Mouse (Mus musculus) intestine, embryonic 14.5 days (tissue): Measurements from ENCODE around the gene Ttll13. TPM values are rescaled to one million over a fixed set of nuclear protein-coding genes. Genes with fewer than 3 reads are reported as not detected.

Experiments
- ATAC-seq: fragments of 200-750 bp; cut with Nextera tagmentation; replicated peaks from 2 replicates; pipeline ENCODE4 v1.8.0; 2017; ENCODE audit warnings: low read depth, moderate number of reproducible peaks, moderate TSS enrichment, moderate library complexity; ENCODE audit not compliant: low FRiP score, low TSS enrichment
- DNase-seq: peaks from one replicate; pipeline ENCODE4 v3.0.0-alpha.2; 2018; ENCODE audit warnings: low spot score
- H3K27ac ChIP-seq: fragments of 300-500 bp; sonication (generic); 2 replicates; pipeline ENCODE4 v1.5.1; 2014; ENCODE audit warnings: low read depth, mild to moderate bottlenecking, control low read depth
- H3K27me3 ChIP-seq: fragments of 300-500 bp; sonication (generic); replicated peaks from 2 replicates; pipeline ENCODE4 v1.6.1; 2014; ENCODE audit warnings: low read length, control low read depth; ENCODE audit not compliant: control insufficient read depth, insufficient read depth
- H3K36me3 ChIP-seq: fragments of 300-500 bp; sonication (generic); 2 replicates; pipeline ENCODE4 v1.6.1; 2014; ENCODE audit warnings: low read length, control low read depth; ENCODE audit not compliant: control insufficient read depth, insufficient read depth
- H3K4me1 ChIP-seq: fragments of 300-500 bp; sonication (generic); replicated peaks from 2 replicates; pipeline ENCODE4 v1.6.1; 2014; ENCODE audit warnings: low read length, control low read depth, mixed read lengths; ENCODE audit not compliant: control insufficient read depth, insufficient read depth
- H3K4me2 ChIP-seq: fragments of 300-500 bp; sonication (generic); 2 replicates; pipeline ENCODE4 v1.6.1; 2014; ENCODE audit warnings: low read length
- H3K4me3 ChIP-seq: fragments of 300-500 bp; sonication (generic); 2 replicates; pipeline ENCODE4 v1.5.1; 2014; ENCODE audit warnings: low read depth, low read length, control low read depth, mixed read lengths
- H3K9ac ChIP-seq: fragments of 300-500 bp; sonication (generic); 2 replicates; pipeline ENCODE4 v1.6.1; 2014; ENCODE audit warnings: mild to moderate bottlenecking, low read length
- H3K9me3 ChIP-seq: fragments of 300-500 bp; sonication (generic); 2 replicates; pipeline ENCODE4 v1.6.1; 2016; ENCODE audit warnings: low read length, control low read depth; ENCODE audit not compliant: control insufficient read depth
- WGBS: fragments of 180-500 bp; shearing (Covaris S2); extraction: QIAGEN DNeasy Blood & Tissue Kit; methylation state at CpG from one replicate; pipeline ENCODE4 v1.1.7; 2014; 5-methylcytosine and 5-hydroxymethylcytosine counted together
- polyA plus RNA-seq: library from polyadenylated mRNA; unstranded; fragments of >200 nt; fragmentation: Nextera tagmentation; extraction: Ambion mirVana; gene quantifications from 2 replicates; pipeline ENCODE4 v1.2.1, GENCODE M21; 2014

The Ttll13 gene
- polyA plus RNA-seq, 1 experiment from 2014 or later: 0.66 TPM

- Histone ChIP-seq H3K4me2 (no peak overlapping the region), H3K36me3 (peaks cover 38% of the 10 kb centered on the region), H3K27ac (no peak overlapping the region), H3K27me3 (no peaks in the 10 kb centered on the region), H3K9me3 (no peaks in the 10 kb centered on the region), H3K9ac (no peak overlapping the region), H3K4me3 (no peak overlapping the region), H3K4me1 (peaks cover 8% of the 10 kb centered on the region; the same call in 1 of the 2 replicates)
- ATAC-seq (no peak), DNase-seq (no peak)
- WGBS: 94% methylated on average over 12 of the region's 12 CpGs
These were observed 18.4 kb downstream of the Ttll13 start for GRCm38 (mm10) chr7:80264606-80265005.

GRCm38 (mm10) chr7:80267764-80268163 lies 21.6 kb downstream of the Ttll13 start:
- H3K36me3 ChIP-seq: peaks cover 40% of the 10 kb centered on the region
- H3K27ac ChIP-seq: no peak overlapping the region
- H3K9me3 ChIP-seq: no peaks in the 10 kb centered on the region
- no peak overlapping the region for H3K4me2 ChIP-seq
- H3K9ac ChIP-seq: no peak overlapping the region
- 68% methylated on average over 1 of the region's 1 CpGs for WGBS
- ATAC-seq (no peak), DNase-seq (no peak)
- H3K27me3 ChIP-seq: no peaks in the 10 kb centered on the region
- peaks cover 4% of the 10 kb centered on the region for H3K4me1 ChIP-seq
- H3K4me3 ChIP-seq: no peak overlapping the region

GRCm38 (mm10) chr7:80268897-80269750 lies 22.9 kb downstream of the Ttll13 start, which contains the start of gene Vps33b:
Gene Vps33b (plus strand): TSS chr7:80269649.
- Histone ChIP-seq H3K9ac (peak within 1 kb of the TSS; percentile 78), H3K36me3 (peaks cover 49% of the 10 kb centered on the region), H3K4me2 (peak within 1 kb of the TSS; percentile 93), H3K9me3 (peaks cover under 1% of the 10 kb centered on the region; the same call in 1 of the 2 replicates), H3K27ac (no peak within 1 kb of the TSS), H3K27me3 (no peaks in the 10 kb centered on the region), H3K4me3 (peak within 1 kb of the TSS; percentile 87), H3K4me1 (peaks cover 4% of the 10 kb centered on the region)
- DNase-seq: peak; percentile 97
- 3% methylated on average over 21 of the region's 21 CpGs for WGBS
- ATAC-seq: peak; percentile 85

- WGBS: 1% methylated on average over 23 of the region's 23 CpGs
- Histone ChIP-seq H3K4me1 (peaks cover 4% of the 10 kb centered on the region), H3K4me3 (peak overlapping the region; percentile 87), H3K9ac (peak overlapping the region; percentile 78), H3K27ac (no peak overlapping the region), H3K36me3 (peaks cover 49% of the 10 kb centered on the region), H3K4me2 (peak overlapping the region; percentile 93), H3K9me3 (peaks cover 8% of the 10 kb centered on the region), H3K27me3 (no peaks in the 10 kb centered on the region)
- ATAC-seq: peak; percentile 45; the same call in 1 of the 2 replicates
- DNase-seq: no peak
These were observed 23.6 kb downstream of the Ttll13 start for GRCm38 (mm10) chr7:80269751-80270255.

GRCm38 (mm10) chr7:80273456-80273855 lies 27.3 kb downstream of the Ttll13 start:
- H3K9ac ChIP-seq: no peak overlapping the region
- H3K36me3 ChIP-seq: peaks cover 51% of the 10 kb centered on the region
- ATAC-seq (no peak), DNase-seq (no peak)
- no peak overlapping the region for H3K4me3 ChIP-seq
- H3K27me3 ChIP-seq: no peaks in the 10 kb centered on the region
- peaks cover 12% of the 10 kb centered on the region for H3K9me3 ChIP-seq
- peaks cover 4% of the 10 kb centered on the region for H3K4me1 ChIP-seq
- 89% methylated on average over 2 of the region's 2 CpGs for WGBS
- H3K4me2 ChIP-seq: no peak overlapping the region
- H3K27ac ChIP-seq: no peak overlapping the region

- H3K4me2 ChIP-seq: no peak overlapping the region
- H3K4me3 ChIP-seq: no peak overlapping the region
- H3K4me1 ChIP-seq: no peaks in the 10 kb centered on the region
- WGBS: 95% methylated on average over 4 of the region's 4 CpGs
- no peaks in the 10 kb centered on the region for H3K27me3 ChIP-seq
- peaks cover 72% of the 10 kb centered on the region for H3K36me3 ChIP-seq
- no peak for ATAC-seq
- DNase-seq: no peak
- no peak overlapping the region for H3K27ac ChIP-seq
- H3K9ac ChIP-seq: no peak overlapping the region
- H3K9me3 ChIP-seq: peaks cover 12% of the 10 kb centered on the region
These were observed 30.2 kb downstream of the Ttll13 start for GRCm38 (mm10) chr7:80276374-80276773.

GRCm38 (mm10) chr7:80280032-80280431 lies 33.9 kb downstream of the Ttll13 start:
- Histone ChIP-seq H3K9ac (no peak overlapping the region), H3K4me2 (no peak overlapping the region), H3K9me3 (peaks cover 3% of the 10 kb centered on the region), H3K36me3 (peaks cover 69% of the 10 kb centered on the region), H3K27ac (no peak overlapping the region), H3K4me1 (no peaks in the 10 kb centered on the region), H3K4me3 (no peak overlapping the region), H3K27me3 (no peaks in the 10 kb centered on the region)
- ATAC-seq: no peak
- WGBS: 87% methylated on average over 10 of the region's 10 CpGs
- no peak for DNase-seq

- WGBS: 93% methylated on average over 2 of the region's 2 CpGs
- H3K36me3 ChIP-seq: peaks cover 71% of the 10 kb centered on the region
These were observed 34.8 kb downstream of the Ttll13 start for GRCm38 (mm10) chr7:80280998-80281397.

More at GRCm38 (mm10) chr7:80280998-80281397, 34.8 kb downstream of the Ttll13 start:
- ATAC-seq (no peak), DNase-seq (no peak)
- Histone ChIP-seq H3K9ac (no peak overlapping the region), H3K27me3 (no peaks in the 10 kb centered on the region), H3K4me2 (no peak overlapping the region), H3K4me1 (no peaks in the 10 kb centered on the region), H3K27ac (no peak overlapping the region), H3K9me3 (no peaks in the 10 kb centered on the region), H3K4me3 (no peak overlapping the region)
